Mouse (Mus musculus) embryonic facial prominence, embryonic 14.5 days (tissue): ENCODE data around the gene Ddx31. TPM values are rescaled to one million over a fixed set of nuclear protein-coding genes. Genes with fewer than 3 reads are reported as not detected.
A peak's percentile ranks its signal among the peaks of the same experiment; 100 is the strongest.

Experiments used
- ATAC-seq: fragments of 200-750 bp; cut with Nextera tagmentation; 2 replicates; pipeline ENCODE4 v1.8.0; 2017; ENCODE audit warnings: low read depth, moderate number of reproducible peaks, moderate TSS enrichment
- DNase-seq: peaks from one replicate; pipeline ENCODE4 v3.0.0-alpha.2; 2015; ENCODE audit warnings: low spot score
- H3K27ac ChIP-seq: fragments of 300-500 bp; sonication (generic); replicated peaks from 2 replicates; pipeline ENCODE4 v1.5.1; 2014; ENCODE audit warnings: low read depth, mild to moderate bottlenecking, low read length, moderate library complexity
- H3K27me3 ChIP-seq: fragments of 300-500 bp; sonication (generic); replicated peaks from 2 replicates; pipeline ENCODE4 v1.6.1; 2014; ENCODE audit warnings: low read length; ENCODE audit not compliant: control insufficient read depth, insufficient read depth
- H3K36me3 ChIP-seq: fragments of 300-500 bp; sonication (generic); 2 replicates; pipeline ENCODE4 v1.6.1; 2014; ENCODE audit warnings: low read length, mixed read lengths; ENCODE audit not compliant: control insufficient read depth, insufficient read depth
- H3K4me1 ChIP-seq: fragments of 300-500 bp; sonication (generic); 2 replicates; pipeline ENCODE4 v1.6.1; 2014; ENCODE audit warnings: antibody characterized with exemption, low read length; ENCODE audit not compliant: control insufficient read depth, insufficient read depth
- H3K4me2 ChIP-seq: fragments of 300-500 bp; sonication (generic); 2 replicates; pipeline ENCODE4 v1.6.1; 2014; ENCODE audit warnings: low read depth, mild to moderate bottlenecking, low read length, moderate library complexity, mixed read lengths
- H3K4me3 ChIP-seq: fragments of 300-500 bp; sonication (generic); 2 replicates; pipeline ENCODE4 v1.5.1; 2014; ENCODE audit warnings: low read depth, mild to moderate bottlenecking, low read length
- H3K9ac ChIP-seq: fragments of 300-500 bp; sonication (generic); 2 replicates; pipeline ENCODE4 v1.6.1; 2014; ENCODE audit warnings: low read depth, mild to moderate bottlenecking, low read length, moderate library complexity, mixed read lengths
- H3K9me3 ChIP-seq: fragments of 300-500 bp; sonication (generic); 2 replicates; pipeline ENCODE4 v1.6.1; 2016; ENCODE audit warnings: low read length; ENCODE audit not compliant: control insufficient read depth
- WGBS: fragments of 180-500 bp; shearing (Covaris S2); extraction: QIAGEN DNeasy Blood & Tissue Kit; methylation state at CpG from one replicate; pipeline ENCODE4 v1.1.7; 2014; 5-methylcytosine and 5-hydroxymethylcytosine counted together
- polyA plus RNA-seq: library from polyadenylated mRNA; unstranded; fragments of >200 nt; fragmentation: Nextera tagmentation; extraction: Ambion mirVana; gene quantifications from 2 replicates; pipeline ENCODE4 v1.2.1, GENCODE M21; 2014

Gene Ddx31
- polyA plus RNA-seq, 1 experiment from 2014 or later, result 13.3 TPM

DNA sequence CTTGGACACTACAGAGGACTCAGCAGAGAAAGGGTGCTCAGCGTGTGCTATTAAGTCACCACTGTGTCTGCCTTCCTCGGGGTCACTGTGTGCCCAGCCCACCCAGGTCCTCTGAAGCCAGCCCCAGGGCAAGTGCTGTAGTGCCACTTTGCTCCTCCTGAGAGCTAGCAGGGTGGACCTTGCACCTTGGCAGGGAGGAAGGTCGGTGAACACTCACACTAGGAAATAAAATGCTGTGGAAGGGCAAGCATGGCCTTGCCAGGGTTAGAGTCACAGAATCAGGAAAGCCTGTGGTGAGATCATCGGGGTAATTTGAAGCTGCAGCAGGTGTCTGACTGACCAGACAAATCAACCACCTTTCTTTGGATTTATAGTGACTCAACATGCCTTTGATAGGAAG lies 65.4 kb downstream of the Ddx31 start:
- Histone ChIP-seq H3K4me2 (no peak overlapping the region), H3K9ac (no peak overlapping the region), H3K27me3 (peaks cover 43% of the 10 kb centered on the region), H3K36me3 (peaks cover 25% of the 10 kb centered on the region; the same call in 1 of the 2 replicates), H3K4me3 (no peak overlapping the region), H3K27ac (no peak overlapping the region), H3K9me3 (no peaks in the 10 kb centered on the region), H3K4me1 (peaks cover 7% of the 10 kb centered on the region; the same call in 1 of the 2 replicates)
- ATAC-seq, result no peak
- WGBS, result 65% methylated on average over 4 of the region's 4 CpGs
- DNase-seq, result no peak

DNA sequence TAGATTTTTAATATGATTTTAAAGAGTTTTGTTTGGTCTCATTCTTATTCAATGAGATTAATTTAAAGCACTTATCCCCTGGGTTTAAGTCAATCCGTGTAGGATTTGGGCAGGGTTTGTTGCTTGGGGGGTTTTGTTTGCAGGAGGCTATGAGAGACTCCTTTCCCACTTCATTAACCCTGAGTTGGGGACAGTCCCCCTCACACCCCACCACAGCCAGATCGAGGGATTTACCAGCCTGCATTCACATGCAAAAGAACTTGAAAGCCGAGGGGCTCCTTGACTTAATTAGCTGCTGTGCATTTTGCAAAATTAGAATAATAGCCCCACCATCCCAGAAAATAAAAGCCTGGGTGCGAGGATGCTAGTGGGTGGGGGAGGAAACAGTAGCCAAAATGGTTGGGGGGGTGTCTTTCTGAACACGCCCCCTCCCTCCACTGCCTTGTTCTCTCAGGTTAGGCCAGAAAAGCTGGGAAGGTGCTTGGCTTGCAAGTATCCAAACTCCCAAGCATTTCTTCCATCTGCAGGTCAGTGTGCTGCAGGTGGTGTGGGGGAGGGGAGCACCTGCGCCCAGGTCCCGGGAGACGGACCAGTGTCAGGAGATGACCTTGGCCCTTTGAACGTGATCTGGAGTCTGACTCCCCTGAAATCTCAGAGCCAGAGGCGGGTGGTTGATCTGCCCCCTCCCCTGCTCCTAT lies 67.6 kb downstream of the Ddx31 start:
- Histone ChIP-seq H3K9ac (0 out of 2 replicates have a peak overlapping the region, but pooled peaks have one; percentile 38), H3K9me3 (no peaks in the 10 kb centered on the region), H3K36me3 (peaks cover 20% of the 10 kb centered on the region; the same call in 1 of the 2 replicates), H3K27ac (no peak overlapping the region), H3K4me2 (peak overlapping the region; percentile 33), H3K4me3 (peak overlapping the region; percentile 18; the same call in 1 of the 2 replicates), H3K27me3 (peaks cover 66% of the 10 kb centered on the region), H3K4me1 (peaks cover 7% of the 10 kb centered on the region; the same call in 1 of the 2 replicates)
- 6% methylated on average over 10 of the region's 10 CpGs for WGBS
- DNase-seq (no peak), ATAC-seq (no peak)

- Histone ChIP-seq H3K9me3 (no peaks in the 10 kb centered on the region), H3K27me3 (peaks cover 73% of the 10 kb centered on the region), H3K4me2 (peak overlapping the region; percentile 33), H3K4me3 (peak overlapping the region; percentile 18), H3K36me3 (peaks cover 20% of the 10 kb centered on the region; the same call in 1 of the 2 replicates), H3K27ac (no peak overlapping the region), H3K9ac (0 out of 2 replicates have a peak overlapping the region, but pooled peaks have one; percentile 38), H3K4me1 (peaks cover 7% of the 10 kb centered on the region; the same call in 1 of the 2 replicates)
- WGBS, result under 1% methylated on average over 29 of the region's 39 CpGs
- DNase-seq (peak; percentile 8), ATAC-seq (peak; percentile 42; the same call in 1 of the 2 replicates)
Measured at GRCm38 (mm10) chr2:28908389-28909153, 68.4 kb downstream of the Ddx31 start.

- Histone ChIP-seq H3K27me3 (peaks cover 80% of the 10 kb centered on the region), H3K9me3 (no peaks in the 10 kb centered on the region), H3K4me3 (peak overlapping the region; percentile 8), H3K27ac (no peak overlapping the region), H3K36me3 (peaks cover 16% of the 10 kb centered on the region; the same call in 1 of the 2 replicates), H3K9ac (no peak overlapping the region), H3K4me1 (peaks cover 7% of the 10 kb centered on the region; the same call in 1 of the 2 replicates), H3K4me2 (no peak overlapping the region)
- DNase-seq (no peak), ATAC-seq (no peak)
- WGBS, result 3% methylated on average over 30 of the region's 41 CpGs
Measured at GRCm38 (mm10) chr2:28909186-28909817, 69.1 kb downstream of the Ddx31 start.

DNA sequence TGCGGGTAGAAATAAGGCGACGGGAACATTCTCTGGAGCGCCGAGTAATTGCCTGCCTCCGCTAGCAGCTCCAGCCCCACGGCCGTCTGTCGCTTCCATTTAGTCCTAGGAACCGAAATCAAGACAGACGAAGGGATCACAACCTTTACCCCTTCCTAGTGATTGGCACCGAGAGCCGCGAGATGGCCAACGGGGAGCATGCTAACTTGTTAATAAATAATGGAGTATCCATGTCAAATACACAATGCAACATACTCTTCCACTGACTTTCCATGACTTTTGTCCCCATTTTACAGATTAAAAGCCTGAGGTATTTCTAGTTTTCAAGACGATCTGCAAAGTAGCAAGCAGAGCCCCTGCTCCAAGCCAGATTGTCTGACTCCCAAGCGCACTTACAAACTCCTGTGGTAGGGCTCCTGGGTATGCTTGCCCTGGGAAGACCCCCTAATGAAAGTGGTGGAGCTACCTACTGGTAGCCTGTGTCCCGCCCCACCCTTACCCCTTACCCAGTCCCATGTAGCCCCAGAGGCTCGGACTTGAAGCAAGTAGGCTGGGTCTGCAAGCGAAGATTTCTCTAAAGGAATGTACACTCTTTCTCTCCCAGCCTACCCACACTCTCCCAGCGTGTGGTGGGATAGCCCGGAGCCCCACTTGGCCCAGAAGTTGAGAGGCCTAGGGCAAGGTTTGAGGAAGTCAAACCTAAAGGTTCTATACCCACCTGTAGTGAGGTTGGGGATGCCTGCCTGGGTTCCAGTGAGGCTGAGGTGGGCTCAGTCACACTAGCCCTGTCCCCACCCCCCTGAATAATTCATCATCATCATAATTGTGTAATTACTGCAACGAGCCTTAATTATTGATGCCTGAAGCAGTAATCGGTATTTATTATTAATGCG lies 69.9 kb downstream of the Ddx31 start:
- H3K27me3 ChIP-seq, result peaks cover 88% of the 10 kb centered on the region
- no peak for ATAC-seq
- no peak overlapping the region for H3K27ac ChIP-seq
- H3K9ac ChIP-seq, result no peak overlapping the region
- H3K4me1 ChIP-seq, result peaks cover 7% of the 10 kb centered on the region; the same call in 1 of the 2 replicates
- peaks cover 9% of the 10 kb centered on the region; the same call in 1 of the 2 replicates for H3K36me3 ChIP-seq
- DNase-seq, result no peak
- H3K4me3 ChIP-seq, result peak overlapping the region; percentile 8; the same call in 1 of the 2 replicates
- 7% methylated on average over 25 of the region's 25 CpGs for WGBS
- no peak overlapping the region for H3K4me2 ChIP-seq
- no peaks in the 10 kb centered on the region for H3K9me3 ChIP-seq

- no peak overlapping the region for H3K4me2 ChIP-seq
- WGBS, result 3% methylated on average over 3 of the region's 3 CpGs
- DNase-seq, result no peak
- H3K27ac ChIP-seq, result no peak overlapping the region
- H3K27me3 ChIP-seq, result peaks cover 96% of the 10 kb centered on the region
- no peaks in the 10 kb centered on the region for H3K9me3 ChIP-seq
- H3K36me3 ChIP-seq, result peaks cover under 1% of the 10 kb centered on the region; the same call in 1 of the 2 replicates
- no peak overlapping the region for H3K4me3 ChIP-seq
- no peak overlapping the region for H3K9ac ChIP-seq
- H3K4me1 ChIP-seq, result peaks cover 7% of the 10 kb centered on the region; the same call in 1 of the 2 replicates
- no peak for ATAC-seq
Measured at GRCm38 (mm10) chr2:28910877-28911276, 70.7 kb downstream of the Ddx31 start.

DNA sequence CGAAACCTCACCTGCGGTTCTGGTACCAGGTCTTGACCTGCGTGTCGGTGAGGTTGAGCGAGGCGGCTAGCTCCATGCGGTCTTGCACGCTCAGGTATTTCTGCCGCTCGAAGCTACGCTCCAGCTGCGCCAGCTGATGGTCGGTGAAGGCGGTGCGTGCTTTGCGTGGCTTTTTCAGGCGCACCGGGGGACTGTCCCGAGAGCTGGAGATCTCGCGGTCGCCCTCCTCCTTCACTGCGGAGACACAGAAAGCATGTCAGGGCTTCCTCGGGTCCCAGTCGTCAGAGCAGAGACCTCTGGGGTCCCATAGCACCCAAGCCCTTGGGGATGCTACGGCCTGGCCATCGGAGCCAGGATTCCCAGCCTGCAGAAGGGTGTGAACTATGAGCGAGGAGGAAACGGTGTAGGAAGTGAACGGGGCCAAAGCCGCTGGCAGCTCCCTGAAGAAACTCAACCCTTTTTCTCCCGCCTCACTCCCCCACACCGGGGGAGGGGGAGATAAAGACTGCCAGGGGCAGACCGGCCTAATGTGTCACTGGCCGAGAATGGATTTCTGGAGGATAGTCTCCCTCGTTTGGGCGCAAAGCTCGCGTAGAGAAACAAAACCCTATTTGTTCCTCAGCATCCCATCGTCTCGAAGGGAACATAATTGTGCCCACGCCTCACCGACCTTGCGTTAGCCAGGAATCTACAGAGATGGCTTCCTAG lies 71.3 kb downstream of the Ddx31 start:
- peaks cover 7% of the 10 kb centered on the region; the same call in 1 of the 2 replicates for H3K4me1 ChIP-seq
- WGBS, result 1% methylated on average over 41 of the region's 44 CpGs
- 0 out of 2 replicates have a peak overlapping the region, but pooled peaks have one; percentile 2 for H3K4me3 ChIP-seq
- DNase-seq, result no peak
- H3K36me3 ChIP-seq, result no peaks in the 10 kb centered on the region
- H3K9me3 ChIP-seq, result no peaks in the 10 kb centered on the region
- H3K27ac ChIP-seq, result no peak overlapping the region
- no peak overlapping the region for H3K4me2 ChIP-seq
- H3K9ac ChIP-seq, result no peak overlapping the region
- peaks cover 100% of the 10 kb centered on the region for H3K27me3 ChIP-seq
- no peak for ATAC-seq
